Mouse (Mus musculus) midbrain, embryonic 10.5 days (tissue): ENCODE data around the gene Ccdc63. TPM values are rescaled to one million over a fixed set of nuclear protein-coding genes. Genes with fewer than 3 reads are reported as not detected.
"Not testable (repeated sequence)": the region's sequence is repeated elsewhere in the genome, so short reads cannot be mapped to it uniquely, and the experiment has no call there.

Experiments used
- DNase-seq: peaks from one replicate; pipeline ENCODE4 v3.0.0-alpha.2; 2017; ENCODE audit warnings: low spot score
- H3K27ac ChIP-seq: fragments of 300-500 bp; sonication (generic); replicated peaks from 2 replicates; pipeline ENCODE4 v1.5.1; 2016; ENCODE audit warnings: mild to moderate bottlenecking
- H3K27me3 ChIP-seq: fragments of 300-500 bp; sonication (generic); 2 replicates; pipeline ENCODE4 v1.6.1; 2016; ENCODE audit warnings: low read depth, mild to moderate bottlenecking; ENCODE audit not compliant: poor library complexity, severe bottlenecking
- H3K36me3 ChIP-seq: fragments of 300-500 bp; sonication (generic); 2 replicates; pipeline ENCODE4 v1.6.1; 2016; ENCODE audit warnings: mild to moderate bottlenecking, moderate library complexity
- H3K4me1 ChIP-seq: fragments of 300-500 bp; sonication (generic); 2 replicates; pipeline ENCODE4 v1.6.1; 2016
- H3K4me3 ChIP-seq: fragments of 300-500 bp; sonication (generic); 2 replicates; pipeline ENCODE4 v1.5.1; 2016; ENCODE audit warnings: mild to moderate bottlenecking, moderate library complexity
- H3K9me3 ChIP-seq: fragments of 300-500 bp; sonication (generic); replicated peaks from 2 replicates; pipeline ENCODE4 v1.6.1; 2016; ENCODE audit warnings: mild to moderate bottlenecking
- WGBS: fragments of 180-500 bp; shearing (Covaris S2); methylation state at CpG from one replicate; pipeline ENCODE4 v1.1.7; 2016; 5-methylcytosine and 5-hydroxymethylcytosine counted together
- polyA plus RNA-seq: library from polyadenylated mRNA; unstranded; fragments of >200 nt; fragmentation: Nextera tagmentation; extraction: Ambion mirVana; gene quantifications from 2 replicates; pipeline ENCODE4 v1.2.1, GENCODE M21; 2016

Ccdc63 gene
- polyA plus RNA-seq, 1 experiment from 2014 or later, result not detected

DNA sequence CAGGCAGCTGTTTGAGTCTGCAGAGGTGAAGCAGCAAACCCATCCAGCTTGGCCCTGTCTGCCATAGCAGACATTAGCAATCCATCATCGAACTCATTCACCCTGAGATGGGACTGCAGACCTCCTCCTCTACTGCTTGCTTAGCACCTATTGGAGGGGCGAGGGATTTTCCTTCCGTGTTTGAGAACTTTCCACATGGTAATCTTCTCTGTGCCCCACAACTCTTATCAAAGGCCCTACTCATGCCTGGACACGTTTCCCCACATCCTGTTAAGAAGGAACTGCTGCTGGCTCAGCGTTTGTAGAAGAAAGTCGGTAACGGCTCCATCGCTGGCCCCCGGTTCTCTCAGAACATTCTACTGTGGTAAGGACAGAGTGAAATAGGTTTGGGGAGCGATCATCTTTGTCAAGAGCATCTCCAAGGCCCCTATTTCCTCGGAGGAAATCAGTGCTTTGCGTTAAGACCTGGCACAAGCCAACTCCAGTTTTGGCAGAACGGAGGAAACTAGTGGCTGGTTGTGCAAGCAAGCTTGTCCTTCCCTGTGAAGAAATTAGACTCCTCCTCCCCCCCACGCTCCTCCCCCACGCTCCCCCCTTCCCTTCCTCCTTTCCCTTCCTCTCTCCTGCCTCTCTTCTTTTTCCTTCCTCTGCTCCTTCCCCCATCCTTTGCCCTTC, 4.9 kb upstream of the Ccdc63 start:
- WGBS, result 76% methylated on average over 15 of the region's 15 CpGs
- Histone ChIP-seq H3K4me1 (peaks cover 11% of the 10 kb centered on the region; the same call in 1 of the 2 replicates), H3K27ac (no peak overlapping the region; the same call in 1 of the 2 replicates), H3K36me3 (no peaks in the 10 kb centered on the region), H3K9me3 (no peaks in the 10 kb centered on the region), H3K27me3 (no peaks in the 10 kb centered on the region), H3K4me3 (no peak overlapping the region)
- no peak for DNase-seq

DNA sequence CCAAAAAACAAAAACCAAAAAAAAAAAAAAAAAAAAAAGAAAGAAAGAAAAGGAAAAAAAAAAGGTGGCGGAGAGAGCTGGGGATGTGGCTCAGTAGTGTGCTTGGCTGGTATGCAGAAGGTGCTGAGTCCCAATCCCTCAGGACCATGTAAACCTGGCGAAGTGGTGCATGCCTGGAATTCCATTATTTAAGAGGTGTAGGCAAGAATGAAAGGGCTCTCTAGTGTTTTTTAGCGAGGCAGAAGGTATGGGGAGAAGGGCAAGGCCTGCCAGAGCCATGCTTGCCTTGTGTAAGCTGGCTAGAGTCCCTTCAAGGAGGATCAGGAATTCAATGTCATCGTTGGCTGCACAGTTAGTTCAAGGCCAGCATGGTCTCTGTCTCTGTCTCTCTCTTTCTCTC, 4.2 kb upstream of the Ccdc63 start:
- Histone ChIP-seq H3K4me1 (peaks cover 11% of the 10 kb centered on the region; the same call in 1 of the 2 replicates), H3K9me3 (no peaks in the 10 kb centered on the region), H3K4me3 (no peak overlapping the region), H3K27ac (no peak overlapping the region), H3K27me3 (no peaks in the 10 kb centered on the region), H3K36me3 (no peaks in the 10 kb centered on the region)
- WGBS, result 90% methylated on average over 4 of the region's 4 CpGs
- DNase-seq, result no peak

DNA sequence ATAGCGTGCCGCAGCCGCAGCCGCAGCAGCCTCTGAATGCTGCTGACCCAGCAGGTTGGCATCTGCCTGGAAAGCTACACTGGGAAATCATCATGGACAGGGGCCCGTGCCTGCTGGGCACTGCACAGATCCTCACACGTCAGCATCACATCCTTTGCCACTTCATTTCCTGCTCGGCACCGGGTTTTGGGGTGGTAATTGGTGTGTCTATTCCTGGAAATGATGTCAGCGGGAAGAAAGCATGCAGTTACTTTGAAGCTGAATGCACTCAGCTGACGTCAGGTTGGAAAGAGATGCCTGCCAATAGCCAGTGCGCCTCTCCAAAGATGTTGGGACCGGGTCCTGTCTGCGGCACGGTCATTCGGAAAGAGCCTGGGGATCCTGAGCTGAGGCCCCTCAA, 2.9 kb upstream of the Ccdc63 start:
- Histone ChIP-seq H3K36me3 (no peaks in the 10 kb centered on the region), H3K27ac (no peak overlapping the region), H3K27me3 (no peaks in the 10 kb centered on the region), H3K9me3 (no peaks in the 10 kb centered on the region), H3K4me3 (no peak overlapping the region), H3K4me1 (peaks cover 9% of the 10 kb centered on the region; the same call in 1 of the 2 replicates)
- 92% methylated on average over 15 of the region's 15 CpGs for WGBS
- DNase-seq, result no peak

DNA sequence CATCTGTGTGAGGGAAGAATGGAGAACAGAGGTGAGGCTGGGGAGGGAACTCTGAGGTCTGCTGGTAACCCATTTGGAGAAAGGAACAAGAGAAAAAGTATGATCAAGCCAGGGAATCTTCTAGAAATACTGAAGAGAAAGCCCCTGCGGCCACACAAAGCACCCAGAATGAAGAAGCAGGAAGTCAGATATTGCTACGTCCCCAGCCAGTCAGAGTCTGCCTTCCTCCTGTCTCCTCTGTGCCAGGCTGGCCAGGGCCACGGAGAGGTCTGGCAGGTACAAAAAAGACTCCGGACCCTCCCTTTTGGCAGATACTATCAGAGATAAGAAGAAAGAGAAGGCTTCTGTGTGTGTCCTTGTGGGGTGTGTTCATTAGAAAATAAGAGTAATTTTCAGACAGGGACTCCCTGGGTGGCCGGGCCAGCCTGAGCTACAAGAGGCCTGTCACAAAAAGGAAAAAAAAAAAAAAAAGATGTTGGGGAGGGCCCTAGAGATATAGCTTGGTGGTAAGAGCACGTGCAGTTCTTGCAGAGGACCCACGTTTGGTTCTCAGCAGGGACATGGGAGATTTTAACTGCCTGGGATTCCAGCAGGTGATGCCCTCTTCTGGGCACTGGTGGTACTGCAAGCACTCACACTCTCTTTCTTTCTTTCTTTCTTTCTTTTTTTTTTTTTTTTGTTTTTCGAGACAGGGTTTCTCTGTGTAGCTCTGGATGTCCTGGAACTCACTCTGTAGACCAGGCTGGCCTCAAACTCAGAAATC, 1.8 kb upstream of the Ccdc63 start:
- no peak overlapping the region for H3K27ac ChIP-seq
- WGBS, result 60% methylated on average over 8 of the region's 8 CpGs
- DNase-seq, result peak; percentile 52
- H3K27me3 ChIP-seq, result no peaks in the 10 kb centered on the region
- H3K9me3 ChIP-seq, result no peaks in the 10 kb centered on the region
- H3K36me3 ChIP-seq, result no peaks in the 10 kb centered on the region
- H3K4me1 ChIP-seq, result 0 out of 2 replicates have a peak, but pooled peaks cover 3% of the 10 kb centered on the region
- H3K4me3 ChIP-seq, result no peak overlapping the region

DNA sequence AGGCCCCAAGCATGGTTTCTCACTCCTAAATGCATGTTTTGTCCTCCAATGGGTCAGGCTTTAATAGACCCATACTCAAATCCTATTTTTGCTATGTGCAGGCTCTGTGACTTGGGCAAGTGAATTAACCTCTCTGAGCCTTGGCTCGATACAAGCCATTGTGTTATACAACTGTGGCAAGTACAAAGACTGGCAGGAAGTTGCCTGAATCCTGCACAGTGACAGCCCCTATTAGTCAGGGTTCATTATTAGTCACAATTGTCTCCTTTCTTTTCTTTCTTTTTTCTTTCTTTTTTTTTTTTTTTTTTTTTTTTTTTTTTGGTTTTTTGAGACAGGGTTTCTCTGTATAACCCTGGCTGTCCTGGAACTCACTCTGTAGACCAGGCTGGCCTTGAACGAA, 852 bp downstream of the Ccdc63 start:
- not testable (repeated sequence) for H3K4me1 ChIP-seq, H3K27me3 ChIP-seq, DNase-seq, H3K36me3 ChIP-seq, H3K4me3 ChIP-seq, H3K27ac ChIP-seq, H3K9me3 ChIP-seq
- WGBS, result 74% methylated on average over 2 of the region's 2 CpGs

DNA sequence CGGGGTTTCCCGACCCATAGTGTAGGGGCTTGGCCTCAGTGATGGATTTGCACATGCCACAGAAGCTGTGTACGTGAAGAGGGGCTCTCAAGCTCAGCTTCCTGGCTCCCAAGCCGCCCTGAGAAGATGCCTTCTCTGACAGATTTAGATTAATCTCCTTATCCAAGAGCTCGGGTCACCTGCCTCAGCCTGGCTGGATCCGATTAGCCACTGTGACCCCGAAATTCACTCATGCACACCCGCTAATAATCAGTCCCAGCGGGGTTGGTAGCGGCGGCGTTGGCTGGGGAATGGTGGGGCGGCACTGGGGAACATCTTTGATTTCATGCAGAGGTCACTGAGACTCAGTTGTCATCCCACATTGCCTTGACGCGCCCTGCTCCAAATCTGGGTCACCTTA, 1.8 kb downstream of the Ccdc63 start:
- no peaks in the 10 kb centered on the region for H3K27me3 ChIP-seq
- no peak overlapping the region for H3K27ac ChIP-seq
- H3K36me3 ChIP-seq, result no peaks in the 10 kb centered on the region
- H3K4me1 ChIP-seq, result no peaks in the 10 kb centered on the region; the same call in 1 of the 2 replicates
- 84% methylated on average over 15 of the region's 15 CpGs for WGBS
- no peak overlapping the region for H3K4me3 ChIP-seq
- H3K9me3 ChIP-seq, result no peaks in the 10 kb centered on the region
- no peak for DNase-seq

DNA sequence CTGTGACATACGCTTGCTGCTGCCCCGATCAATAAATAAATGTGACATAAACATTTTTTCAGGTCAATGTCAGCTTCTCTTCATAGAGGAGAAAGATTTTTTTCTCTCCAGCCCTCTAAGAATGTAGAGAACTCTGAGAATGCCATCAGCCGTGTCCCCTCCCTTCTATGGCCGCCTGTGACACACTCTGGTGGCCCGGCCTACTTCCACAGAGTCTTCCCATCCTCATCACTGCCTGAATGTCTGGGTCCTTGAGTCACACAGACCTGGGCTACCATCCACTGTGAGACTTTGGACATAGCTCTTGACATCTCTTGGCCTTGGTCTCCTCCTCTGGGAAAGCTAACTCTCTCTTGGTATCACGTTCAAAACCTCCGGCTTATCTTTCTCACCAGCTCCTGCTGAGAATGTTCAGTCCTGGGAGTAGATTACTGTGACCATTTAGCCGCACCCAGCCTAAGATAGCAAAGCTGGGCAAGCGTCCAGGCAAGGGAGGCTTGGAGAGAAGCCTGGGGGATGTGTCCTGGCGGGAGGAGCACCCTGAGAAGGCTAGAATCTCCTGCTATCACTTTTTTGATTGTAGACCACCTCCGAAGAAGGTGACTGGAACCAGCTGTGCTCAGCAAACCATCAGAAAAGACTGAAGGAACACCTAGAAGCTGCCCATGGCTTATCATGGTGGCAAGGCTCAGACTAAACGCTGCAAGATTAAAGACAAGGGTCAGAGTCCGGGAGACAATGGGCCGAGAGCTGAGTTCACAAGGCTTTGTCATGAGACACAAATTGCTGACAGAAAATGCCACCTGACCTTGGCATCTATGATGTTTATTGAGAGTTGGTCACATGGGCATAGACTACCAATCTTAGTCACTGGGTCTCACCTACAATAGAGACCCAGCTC, 3.9 kb downstream of the Ccdc63 start:
- DNase-seq, result no peak
- H3K9me3 ChIP-seq, result no peaks in the 10 kb centered on the region
- no peaks in the 10 kb centered on the region for H3K36me3 ChIP-seq
- no peak overlapping the region for H3K4me3 ChIP-seq
- peaks cover 15% of the 10 kb centered on the region for H3K27me3 ChIP-seq
- no peak overlapping the region for H3K27ac ChIP-seq
- 91% methylated on average over 14 of the region's 14 CpGs for WGBS
- H3K4me1 ChIP-seq, result peaks cover 8% of the 10 kb centered on the region

DNA sequence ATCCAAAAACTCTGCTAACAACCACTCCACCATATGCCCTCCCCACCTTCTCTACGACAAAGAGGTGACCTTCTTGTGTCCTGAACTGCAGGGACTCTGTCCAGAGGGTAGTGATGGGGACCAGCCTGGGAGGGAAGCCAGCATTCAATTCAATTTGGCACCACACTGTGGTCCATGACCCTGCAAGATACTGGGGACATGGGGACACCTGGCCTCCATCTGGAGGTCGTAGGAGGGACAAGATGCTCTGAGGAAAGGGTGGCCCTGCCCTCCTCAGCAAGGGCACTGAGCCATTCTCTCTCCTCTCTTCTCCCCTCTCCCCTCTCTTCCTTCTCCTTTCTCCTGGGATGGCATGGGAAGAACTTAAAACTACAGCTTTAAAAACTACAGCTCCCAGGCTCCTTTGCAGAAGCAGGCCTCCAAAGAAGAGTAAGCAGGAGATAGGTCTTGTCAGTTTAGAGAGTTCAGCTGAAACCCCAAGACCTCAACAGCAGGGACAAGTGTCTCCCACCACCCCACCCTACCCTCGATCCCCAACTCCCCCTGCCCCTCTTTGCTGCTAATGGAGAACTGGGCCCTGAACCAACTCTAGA, 5.2 kb downstream of the Ccdc63 start:
- Histone ChIP-seq H3K9me3 (no peaks in the 10 kb centered on the region), H3K27ac (no peak overlapping the region), H3K27me3 (peaks cover 22% of the 10 kb centered on the region), H3K4me3 (no peak overlapping the region), H3K4me1 (peaks cover 15% of the 10 kb centered on the region), H3K36me3 (no peaks in the 10 kb centered on the region)
- WGBS, result 73% methylated on average over 3 of the region's 3 CpGs
- no peak for DNase-seq

DNA sequence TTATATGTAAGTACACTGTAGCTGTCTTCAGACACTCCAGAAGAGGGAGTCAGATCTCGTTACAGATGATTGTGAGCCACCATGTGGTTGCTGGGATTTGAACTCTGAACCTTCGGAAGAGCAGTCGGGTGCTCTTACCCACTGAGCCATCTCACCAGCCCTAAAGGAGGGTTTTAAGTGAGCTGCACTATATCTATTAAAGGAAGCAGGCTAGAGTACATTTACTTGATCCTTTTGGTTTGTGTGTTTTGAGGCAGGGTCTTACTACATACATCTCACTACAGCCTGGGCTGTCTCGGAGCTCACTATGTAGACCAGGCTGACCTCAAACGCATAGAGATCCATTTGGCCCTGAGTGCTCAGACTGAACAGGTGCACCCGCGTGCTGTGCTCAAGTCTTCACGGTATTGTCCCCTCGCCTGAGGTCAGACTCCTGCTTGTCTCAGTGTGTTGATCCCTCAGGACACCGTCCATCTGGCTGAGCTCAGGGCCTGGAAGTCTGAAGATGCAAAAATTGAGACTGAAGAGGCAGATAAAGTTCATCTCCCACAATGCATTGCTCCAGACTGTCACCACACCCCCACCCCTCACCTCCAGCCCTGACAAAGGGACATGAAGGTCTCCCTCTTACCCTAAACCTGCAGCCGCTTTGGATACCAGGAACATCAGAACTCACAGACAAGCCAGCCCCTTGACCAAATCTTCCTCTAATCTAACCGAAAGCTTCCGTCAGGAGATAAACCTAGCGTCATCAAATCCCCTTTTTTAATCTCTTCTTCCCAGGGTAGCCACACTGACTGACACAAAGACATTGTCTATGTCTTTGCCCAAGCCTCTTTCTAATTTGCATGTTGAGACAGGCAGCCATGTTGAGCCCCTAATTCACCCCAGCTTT, 6.0 kb downstream of the Ccdc63 start:
- Histone ChIP-seq H3K4me1 (peaks cover 15% of the 10 kb centered on the region), H3K27me3 (peaks cover 27% of the 10 kb centered on the region), H3K9me3 (no peaks in the 10 kb centered on the region), H3K36me3 (no peaks in the 10 kb centered on the region), H3K4me3 (no peak overlapping the region), H3K27ac (no peak overlapping the region)
- 85% methylated on average over 14 of the region's 14 CpGs for WGBS
- no peak for DNase-seq

DNA sequence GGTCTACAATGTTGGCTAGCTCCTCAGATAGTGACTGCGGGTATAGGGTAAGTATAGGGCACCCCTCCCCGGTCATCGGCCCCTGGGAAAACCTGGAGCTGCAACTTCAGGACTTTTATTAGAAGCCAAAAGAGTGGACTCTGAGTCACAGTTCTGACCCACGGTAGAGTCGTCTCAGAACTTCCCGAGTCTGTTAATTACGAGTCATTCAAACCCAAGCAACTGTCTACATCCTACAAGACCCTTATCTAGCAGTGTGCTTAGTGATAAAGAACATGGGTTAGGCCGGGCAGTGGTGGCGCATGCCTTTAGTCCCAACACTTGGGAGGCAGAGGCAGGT, 7.6 kb downstream of the Ccdc63 start:
- no peak overlapping the region for H3K27ac ChIP-seq
- H3K27me3 ChIP-seq, result peaks cover 27% of the 10 kb centered on the region
- no peaks in the 10 kb centered on the region for H3K36me3 ChIP-seq
- H3K4me1 ChIP-seq, result peaks cover 20% of the 10 kb centered on the region
- no peak for DNase-seq
- 91% methylated on average over 9 of the region's 9 CpGs for WGBS
- no peaks in the 10 kb centered on the region for H3K9me3 ChIP-seq
- H3K4me3 ChIP-seq, result no peak overlapping the region

DNA sequence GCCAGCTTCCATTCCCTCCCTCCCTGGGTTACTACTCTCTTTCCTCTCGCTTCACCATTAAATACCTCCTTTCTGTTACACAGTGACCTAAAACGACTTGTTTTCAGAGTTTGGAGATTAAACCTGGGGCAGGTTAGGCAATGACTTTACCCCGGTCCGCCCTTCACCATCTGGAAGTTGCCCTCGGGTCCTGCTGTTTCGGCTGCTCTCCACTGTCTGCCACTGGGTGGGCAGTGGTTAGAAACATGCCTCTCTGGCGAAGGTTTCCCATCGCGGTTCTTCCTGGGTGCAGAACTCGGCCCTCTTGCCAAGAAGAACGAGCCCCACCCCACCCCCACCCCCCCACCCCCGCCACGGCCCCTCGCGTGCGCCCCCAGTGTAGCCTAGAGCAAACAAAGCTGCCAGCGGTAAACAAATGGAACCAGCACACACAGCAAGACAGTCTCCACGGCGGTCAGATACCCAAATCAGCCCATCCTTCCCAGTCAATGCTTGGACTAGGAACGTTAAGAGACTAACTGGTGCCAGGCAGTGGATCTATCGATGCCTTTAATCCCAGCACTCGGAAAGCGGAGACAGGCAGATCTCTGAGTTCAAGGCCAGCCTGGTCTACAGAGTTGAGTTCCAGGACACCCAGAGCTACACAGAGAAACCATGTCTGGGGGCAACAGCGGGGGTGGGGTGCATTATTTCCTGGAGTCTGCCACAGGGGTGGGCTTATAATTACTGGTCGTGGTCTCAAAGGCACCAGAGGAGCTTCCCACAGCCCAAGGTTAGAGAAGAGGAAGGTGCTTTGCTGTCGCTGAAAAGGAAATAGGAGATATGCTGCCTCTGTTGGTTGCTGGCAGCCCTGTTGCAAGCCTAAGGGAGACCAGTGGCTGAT, 8.2 kb downstream of the Ccdc63 start:
- H3K4me3 ChIP-seq, result peak overlapping the region; percentile 52
- DNase-seq, result no peak
- no peaks in the 10 kb centered on the region for H3K9me3 ChIP-seq
- peaks cover 27% of the 10 kb centered on the region for H3K27me3 ChIP-seq
- WGBS, result 29% methylated on average over 26 of the region's 26 CpGs
- no peaks in the 10 kb centered on the region for H3K36me3 ChIP-seq
- no peak overlapping the region for H3K27ac ChIP-seq
- H3K4me1 ChIP-seq, result peaks cover 20% of the 10 kb centered on the region
